Mouse (Mus musculus) CH12.LX (cell line): ENCODE measurements around the gene Zc3h18. TPM values are rescaled to one million over a fixed set of nuclear protein-coding genes. Genes with fewer than 3 reads are reported as not detected.

Experiments used
- DNase-seq: peaks from one replicate; pipeline ENCODE4 v3.0.0-alpha.2; 2013; ENCODE audit errors: extremely low read depth
- H3K27ac ChIP-seq: 2 replicates; pipeline ENCODE4 v1.5.1; 2012; ENCODE audit warnings: low read depth, mild to moderate bottlenecking, control low read depth, moderate library complexity; ENCODE audit not compliant: insufficient read depth
- H3K27me3 ChIP-seq: replicated peaks from 2 replicates; pipeline ENCODE3; 2012; ENCODE audit warnings: inconsistent platforms
- H3K36me3 ChIP-seq, 2 experiments: replicated peaks in 1 of 2; 2 replicates each; pipeline versions ENCODE3 to v1.6.1; 2012; ENCODE audit warnings: inconsistent platforms in 1 of 2, low read length in 1 of 2, mild to moderate bottlenecking in 1 of 2, mixed read lengths in 1 of 2, moderate library complexity in 1 of 2; ENCODE audit not compliant: control insufficient read depth in 1 of 2, insufficient read depth in 1 of 2
- H3K4me1 ChIP-seq, 2 experiments: 2 replicates each; pipeline ENCODE4 v1.6.1; 2012; ENCODE audit warnings: inconsistent platforms in 1 of 2, moderate library complexity in 1 of 2; ENCODE audit not compliant: insufficient read depth in 2 of 2, control insufficient read depth in 1 of 2
- H3K4me2 ChIP-seq: 2 replicates; pipeline ENCODE4 v1.6.1; 2012; ENCODE audit warnings: low read depth, mild to moderate bottlenecking, control low read depth; ENCODE audit not compliant: poor library complexity, insufficient read depth, severe bottlenecking
- H3K4me3 ChIP-seq, 3 experiments: fragments of 150-350 bp in 1 of 3; sonication (generic) in 1 of 3; replicated peaks in 1 of 3; 2 replicates each; pipeline versions ENCODE3 to v1.5.1; 2011 to 2012; ENCODE audit warnings: low read depth in 2 of 3, low read length in 2 of 3, mild to moderate bottlenecking in 2 of 3, moderate library complexity in 2 of 3, control low read depth in 1 of 3, improper control_type of control experiment in 1 of 3, inconsistent platforms in 1 of 3, mixed read lengths in 1 of 3; ENCODE audit not compliant: poor library complexity in 1 of 3
- H3K79me2 ChIP-seq: replicated peaks from 2 replicates; pipeline ENCODE4 v1.6.1; 2012; ENCODE audit warnings: mild to moderate bottlenecking, moderate library complexity; ENCODE audit not compliant: control insufficient read depth, poor library complexity, insufficient read depth, severe bottlenecking; ENCODE audit errors: extremely low read depth
- H3K9ac ChIP-seq: 2 replicates; pipeline ENCODE4 v1.6.1; 2012; ENCODE audit warnings: low read depth, mild to moderate bottlenecking, control low read depth, moderate library complexity; ENCODE audit not compliant: insufficient read depth
- H3K9me3 ChIP-seq: replicated peaks from 2 replicates; pipeline ENCODE3; 2012; ENCODE audit warnings: low read length, inconsistent platforms, mixed read lengths
- CHD1 ChIP-seq: IDR thresholded peaks from 2 replicates; pipeline ENCODE4 v1.6.1; 2012; ENCODE audit warnings: low read depth, low read length, improper control_type of control experiment, inconsistent platforms
- GABPA ChIP-seq: IDR thresholded peaks from 2 replicates; pipeline ENCODE4 v1.6.1; 2012; ENCODE audit warnings: low read depth, low read length, improper control_type of control experiment, inconsistent platforms; ENCODE audit not compliant: insufficient replicate concordance
- IRF4 ChIP-seq: IDR thresholded peaks from 2 replicates; pipeline ENCODE4 v1.6.1; 2014; ENCODE audit warnings: low read depth, mild to moderate bottlenecking, inconsistent platforms, low read length, improper control_type of control experiment
- JUN ChIP-seq: IDR thresholded peaks from 2 replicates; pipeline ENCODE4 v1.6.1; 2011; ENCODE audit warnings: low read depth, mild to moderate bottlenecking, low read length, improper control_type of control experiment, moderate library complexity; ENCODE audit not compliant: insufficient read depth
- MAX ChIP-seq: IDR thresholded peaks from 2 replicates; pipeline ENCODE4 v1.6.1; 2011; ENCODE audit warnings: low read length, improper control_type of control experiment
- MAZ ChIP-seq: IDR thresholded peaks from 2 replicates; pipeline ENCODE4 v1.6.1; 2012; ENCODE audit warnings: low read depth, mild to moderate bottlenecking, inconsistent platforms, low read length, improper control_type of control experiment, moderate library complexity
- MYC ChIP-seq: IDR thresholded peaks from 2 replicates; pipeline ENCODE4 v1.6.1; 2011; ENCODE audit warnings: low read depth, mild to moderate bottlenecking, improper control_type of control experiment, low read length
- SMC3 ChIP-seq: IDR thresholded peaks from 2 replicates; pipeline ENCODE4 v1.6.1; 2011; ENCODE audit warnings: low read depth, low read length, improper control_type of control experiment
- TBP ChIP-seq: conservative IDR thresholded peaks from 2 replicates; pipeline ENCODE4 v1.6.1; 2011; ENCODE audit warnings: low read depth, low read length, improper control_type of control experiment
- USF2 ChIP-seq: conservative IDR thresholded peaks from 2 replicates; pipeline ENCODE4 v1.6.1; 2011; ENCODE audit warnings: low read depth, low read length, improper control_type of control experiment
- ZKSCAN1 ChIP-seq: IDR thresholded peaks from 2 replicates; pipeline ENCODE4 v1.6.1; 2012; ENCODE audit warnings: low read depth, inconsistent platforms, low read length, improper control_type of control experiment, borderline replicate concordance
- ZMIZ1 ChIP-seq: IDR thresholded peaks from 2 replicates; pipeline ENCODE4 v1.6.1; 2012; ENCODE audit warnings: low read depth, mild to moderate bottlenecking, inconsistent platforms, low read length, improper control_type of control experiment
- dilution Hi-C: fragments of 300-500 bp; cut with MboI; formaldehyde crosslinking; loops from 2 replicates; pipeline ENCODE4 v1.14.3; 2020; ENCODE audit warnings: low sequenced_read_pairs; ENCODE audit not compliant: extremely low pct_unique_long_range_greater_than_20kb, extremely low pct_ligation_motif_present
- in situ Hi-C: fragments of 300-500 bp; cut with MboI; formaldehyde crosslinking; loops from 3 replicates; pipeline ENCODE4 v1.14.3; 2019; ENCODE audit warnings: low sequenced_read_pairs, low pct_ligation_motif_present, low pct_unique_long_range_greater_than_20kb, mixed read lengths
- polyA plus RNA-seq: library from polyadenylated mRNA; unstranded; fragments of >175 nt; gene quantifications from 2 replicates; pipeline ENCODE4 v1.2.1, GENCODE M21; 2012; ENCODE audit warnings: low read depth; ENCODE audit not compliant: insufficient read length
- total RNA-seq, 2 experiments: library from RNA; depleted of rRNA; stranded (reverse); fragments of 300-350 nt in 1 of 2; fragments of >200 nt in 1 of 2; gene quantifications; 2 replicates each; pipeline ENCODE4 v1.2.3; 2012 to 2014

The Zc3h18 gene
- total and polyA plus RNA-seq, 3 experiments, result 34.6 to 83.0 (median 58.5) TPM

- Histone ChIP-seq H3K36me3 (peaks cover 19 to 41% of the 10 kb centered on the region in 2 experiments), H3K4me1 (peaks cover 7 to 38% of the 10 kb centered on the region in 2 experiments), H3K27me3 (peaks cover 25% of the 10 kb centered on the region), H3K9ac (no peak overlapping the region), H3K9me3 (peaks cover 3% of the 10 kb centered on the region), H3K27ac (no peak overlapping the region), H3K79me2 (no peaks in the 10 kb centered on the region), H3K4me2 (no peak overlapping the region), H3K4me3 (no peak overlapping the region)
- DNase-seq, result no peak
- in situ Hi-C loops (no loop called here), dilution Hi-C loops (no loop called here)
- TF ChIP-seq CHD1 (no peak), MAX (no peak), MYC (no peak), ZKSCAN1 (no peak), GABPA (no peak), ZMIZ1 (no peak), MAZ (no peak), USF2 (no peak), SMC3 (no peak), JUN (no peak)
Observed at GRCm38 (mm10) chr8:122463651-122464640, 87.5 kb downstream of the Zc3h18 start.

- no peak overlapping the region for H3K4me3 ChIP-seq
- no peak for TF ChIP-seq TBP
- TF ChIP-seq IRF4, result no peak
- TF ChIP-seq JUN, result no peak
- TF ChIP-seq SMC3, result no peak
- H3K4me2 ChIP-seq, result no peak overlapping the region
- peaks cover 21% of the 10 kb centered on the region for H3K27me3 ChIP-seq
- H3K27ac ChIP-seq, result no peak overlapping the region
- peaks cover 3% of the 10 kb centered on the region for H3K9me3 ChIP-seq
- H3K79me2 ChIP-seq, result no peaks in the 10 kb centered on the region
- peaks cover 19 to 51% of the 10 kb centered on the region in 2 experiments for H3K36me3 ChIP-seq
- peaks cover 7 to 29% of the 10 kb centered on the region in 2 experiments for H3K4me1 ChIP-seq
- no peak overlapping the region for H3K9ac ChIP-seq
- no peak for DNase-seq
- dilution Hi-C loops (no loop called here), in situ Hi-C loops (no loop called here)
Observed at GRCm38 (mm10) chr8:122464985-122465384, 88.6 kb downstream of the Zc3h18 start.

Other genes with a start within 250 kb of the Zc3h18 start
- 30.1 and 31.0 TPM in 2 replicates for gene Zfpm1, start 94.5 kb upstream of the Zc3h18 start, total RNA-seq (2012; rRNA removed)
- gene Zfpm1, start 94.5 kb upstream of the Zc3h18 start, total RNA-seq (2014; rRNA removed), result 11.0 and 11.3 TPM in 2 replicates
- 63.5 and 68.4 TPM in 2 replicates for gene Zfpm1, start 94.5 kb upstream of the Zc3h18 start, polyA plus RNA-seq
- 0.25 and 0.46 TPM in 2 replicates for gene Trhr2, start 15.9 kb upstream of the Zc3h18 start, total RNA-seq (2012; rRNA removed)
- not detected in 2 replicates for gene Trhr2, start 15.9 kb upstream of the Zc3h18 start, total RNA-seq (2014; rRNA removed)
- gene Trhr2, start 15.9 kb upstream of the Zc3h18 start, polyA plus RNA-seq, result 0.42 and 0.51 TPM in 2 replicates
- gene Il17c, start 45.4 kb downstream of the Zc3h18 start, total RNA-seq (2012; rRNA removed), result 0.21 TPM in 1 of 2 replicates, not detected in the other
- gene Il17c, start 45.4 kb downstream of the Zc3h18 start, total RNA-seq (2014; rRNA removed), result not detected in 2 replicates
- gene Il17c, start 45.4 kb downstream of the Zc3h18 start, polyA plus RNA-seq, result 0.33 TPM in 1 of 2 replicates, not detected in the other
- gene Cyba, start 56.3 kb downstream of the Zc3h18 start, total RNA-seq (2012; rRNA removed), result 978 and 1,119 TPM in 2 replicates
- gene Cyba, start 56.3 kb downstream of the Zc3h18 start, total RNA-seq (2014; rRNA removed), result 450 and 466 TPM in 2 replicates
- gene Cyba, start 56.3 kb downstream of the Zc3h18 start, polyA plus RNA-seq, result 848 and 1,050 TPM in 2 replicates
- 42.5 and 54.0 TPM in 2 replicates for gene Mvd, start 66.8 kb downstream of the Zc3h18 start, total RNA-seq (2012; rRNA removed)
- gene Mvd, start 66.8 kb downstream of the Zc3h18 start, total RNA-seq (2014; rRNA removed), result 56.2 and 80.3 TPM in 2 replicates
- gene Mvd, start 66.8 kb downstream of the Zc3h18 start, polyA plus RNA-seq, result 47.3 and 50.3 TPM in 2 replicates
- 0.47 and 1.0 TPM in 2 replicates for gene Snai3, start 84.1 kb downstream of the Zc3h18 start, total RNA-seq (2012; rRNA removed)
- 0.28 and 0.44 TPM in 2 replicates for gene Snai3, start 84.1 kb downstream of the Zc3h18 start, total RNA-seq (2014; rRNA removed)
- gene Snai3, start 84.1 kb downstream of the Zc3h18 start, polyA plus RNA-seq, result 0.19 and 0.49 TPM in 2 replicates
- gene Rnf166, start 99.5 kb downstream of the Zc3h18 start, total RNA-seq (2012; rRNA removed), result 8.5 and 9.1 TPM in 2 replicates
- 6.5 and 7.7 TPM in 2 replicates for gene Rnf166, start 99.5 kb downstream of the Zc3h18 start, total RNA-seq (2014; rRNA removed)
- gene Rnf166, start 99.5 kb downstream of the Zc3h18 start, polyA plus RNA-seq, result 12.9 and 13.0 TPM in 2 replicates
- 40.4 and 55.7 TPM in 2 replicates for gene Ctu2, start 99.5 kb downstream of the Zc3h18 start, total RNA-seq (2012; rRNA removed)
- 23.8 and 27.9 TPM in 2 replicates for gene Ctu2, start 99.5 kb downstream of the Zc3h18 start, total RNA-seq (2014; rRNA removed)
- 63.1 and 80.6 TPM in 2 replicates for gene Ctu2, start 99.5 kb downstream of the Zc3h18 start, polyA plus RNA-seq
- 52.1 and 59.7 TPM in 2 replicates for gene Piezo1, start 174.7 kb downstream of the Zc3h18 start, total RNA-seq (2012; rRNA removed)
- gene Piezo1, start 174.7 kb downstream of the Zc3h18 start, total RNA-seq (2014; rRNA removed), result 15.1 and 21.1 TPM in 2 replicates
- gene Piezo1, start 174.7 kb downstream of the Zc3h18 start, polyA plus RNA-seq, result 26.5 and 41.6 TPM in 2 replicates
- gene Cdt1, start 191.4 kb downstream of the Zc3h18 start, total RNA-seq (2012; rRNA removed), result 50.0 and 53.7 TPM in 2 replicates
- gene Cdt1, start 191.4 kb downstream of the Zc3h18 start, total RNA-seq (2014; rRNA removed), result 46.0 and 54.2 TPM in 2 replicates
- gene Cdt1, start 191.4 kb downstream of the Zc3h18 start, polyA plus RNA-seq, result 57.6 and 67.3 TPM in 2 replicates
- 524 and 653 TPM in 2 replicates for gene Aprt, start 200.3 kb downstream of the Zc3h18 start, total RNA-seq (2012; rRNA removed)
- 453 and 516 TPM in 2 replicates for gene Aprt, start 200.3 kb downstream of the Zc3h18 start, total RNA-seq (2014; rRNA removed)
- gene Aprt, start 200.3 kb downstream of the Zc3h18 start, polyA plus RNA-seq, result 543 and 561 TPM in 2 replicates
- 19.8 and 25.6 TPM in 2 replicates for gene Galns, start 234.9 kb downstream of the Zc3h18 start, total RNA-seq (2012; rRNA removed)
- gene Galns, start 234.9 kb downstream of the Zc3h18 start, total RNA-seq (2014; rRNA removed), result 13.2 and 16.4 TPM in 2 replicates
- gene Galns, start 234.9 kb downstream of the Zc3h18 start, polyA plus RNA-seq, result 23.5 and 25.6 TPM in 2 replicates
- gene Trappc2l, start 235.0 kb downstream of the Zc3h18 start, total RNA-seq (2012; rRNA removed), result 64.2 and 67.0 TPM in 2 replicates
- gene Trappc2l, start 235.0 kb downstream of the Zc3h18 start, total RNA-seq (2014; rRNA removed), result 10.1 and 15.7 TPM in 2 replicates
- gene Trappc2l, start 235.0 kb downstream of the Zc3h18 start, polyA plus RNA-seq, result 36.0 and 38.8 TPM in 2 replicates
- gene Pabpn1l, start 246.1 kb downstream of the Zc3h18 start, total RNA-seq (2012; rRNA removed), result not detected in 2 replicates
- not detected in 2 replicates for gene Pabpn1l, start 246.1 kb downstream of the Zc3h18 start, total RNA-seq (2014; rRNA removed)
- gene Pabpn1l, start 246.1 kb downstream of the Zc3h18 start, polyA plus RNA-seq, result not detected in 2 replicates